ENCODE assay signal across 8 mouse cellular contexts in the genomic region with DNA sequence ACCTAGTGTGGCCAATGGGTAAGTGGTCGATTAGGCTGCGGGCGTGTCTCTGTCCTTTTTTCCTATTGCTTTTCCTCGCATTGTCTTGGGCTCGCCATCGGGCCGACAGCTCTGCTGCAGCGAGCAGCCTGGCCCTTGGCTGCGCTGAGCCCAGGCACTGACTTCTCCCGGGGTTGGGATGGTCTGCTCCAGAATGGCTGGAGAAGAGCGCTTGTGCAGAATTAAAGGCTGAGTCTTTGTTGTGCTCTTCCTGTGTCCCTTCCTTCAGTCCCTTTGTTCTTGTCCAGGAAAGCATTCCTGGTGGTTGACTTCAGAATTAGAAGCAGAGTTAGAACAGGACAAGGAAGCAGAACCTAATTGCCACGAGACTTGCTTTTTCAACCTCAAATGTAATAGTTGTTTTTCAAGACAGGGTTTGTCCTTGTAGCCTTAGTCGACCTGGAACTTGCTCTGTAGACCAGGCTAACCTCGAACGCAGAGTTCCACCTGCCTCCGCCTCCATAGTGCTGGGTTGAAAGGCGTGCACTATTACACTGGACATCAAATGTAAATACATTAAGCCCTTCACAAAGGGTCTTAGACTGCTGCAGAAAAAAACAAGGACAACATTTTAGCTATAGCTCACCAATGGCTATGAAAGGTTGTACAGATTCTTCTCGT. TPM values are rescaled to one million over a fixed set of nuclear protein-coding genes. Genes with fewer than 3 reads are reported as not detected.
DNase-seq lines count a peak whose midpoint lies in the region; ATAC-seq and TF ChIP-seq lines count a peak whose summit lies in the region.

No protein-coding gene starts in this region.

- H3K4me1 ChIP-seq in heart, embryonic 10.5 days, result peaks cover 29% of the 10 kb centered on the region
- H3K4me1 ChIP-seq in ES-Bruce4 (ENCODE audit: control insufficient read depth, insufficient read depth, low read length), result no peaks in the 10 kb centered on the region
- H3K4me1 ChIP-seq in small intestine, adult 2 months (ENCODE audit: control insufficient read depth, insufficient read depth, insufficient read length, low read length), result peaks cover 7% of the 10 kb centered on the region

- TF ChIP-seq POLR2A in ES-Bruce4 (IDR thresholded peaks at IDR 0.05; ENCODE audit: insufficient read depth, low read length), result no peak
- no peak for TF ChIP-seq POLR2A in small intestine, adult 2 months (IDR thresholded peaks at IDR 0.05; ENCODE audit: low read depth, low read length)

- TF ChIP-seq EP300 in ES-Bruce4 (IDR thresholded peaks at IDR 0.05; ENCODE audit: insufficient read depth, low read depth, low read length), result no peak

- H3K4me3 ChIP-seq in heart, embryonic 10.5 days, result peak overlapping the region; percentile 81
- H3K4me3 ChIP-seq in ES-Bruce4 (ENCODE audit: low read depth, low read length), result peak overlapping the region; percentile 79
- H3K4me3 ChIP-seq in small intestine, adult 2 months (ENCODE audit: low read depth, low read length), result peak overlapping the region; percentile 68

- intact Hi-C loops in heart, postnatal 10 days (cut with DNase I), result no loop called here
- intact Hi-C loops in left cerebral cortex, postnatal 25 days (cut with DNase I), result loop anchor here (5.0 to 10.0 kb wide), 2 partner anchors 321 to 579 kb away; a partner anchor contains a TSS

- no peak for DNase-seq in heart, embryonic 10.5 days (ENCODE audit: low spot score)
- DNase-seq in heart, postnatal 10 days, result no peak
- DNase-seq in kidney, postnatal 4 days, result peak; percentile 17 to 52
- DNase-seq in left cerebral cortex, postnatal 25 days (ENCODE audit: low spot score in 2 of 2), result no peak
- no peak for DNase-seq in left cerebral cortex, adult 8-10 months (ENCODE audit: low spot score in 2 of 2)

- H3K9ac ChIP-seq in ES-Bruce4 (ENCODE audit: low read depth, poor library complexity, severe bottlenecking), result peak overlapping the region; percentile 62

- no peak for TF ChIP-seq CTCF in ES-Bruce4 (IDR thresholded peaks at IDR 0.05; ENCODE audit: low read depth, low read length)
- no peak for TF ChIP-seq CTCF in small intestine, adult 2 months (IDR thresholded peaks at IDR 0.05; ENCODE audit: extremely low read depth, insufficient read length, insufficient replicate concordance, low read depth, low read length)

- no peaks in the 10 kb centered on the region for H3K9me3 ChIP-seq in heart, embryonic 10.5 days
- no peaks in the 10 kb centered on the region for H3K9me3 ChIP-seq in ES-Bruce4 (replicated peaks; ENCODE audit: control insufficient read depth, insufficient read depth, low read length, poor library complexity, severe bottlenecking)

- WGBS in heart, embryonic 10.5 days, result 3% methylated on average over 18 of the region's 18 CpGs
- 2% methylated on average over 18 of the region's 18 CpGs for WGBS in small intestine, adult 2 months

- peaks cover 9% of the 10 kb centered on the region for H3K36me3 ChIP-seq in heart, embryonic 10.5 days
- peaks cover 5% of the 10 kb centered on the region for H3K36me3 ChIP-seq in ES-Bruce4 (ENCODE audit: control insufficient read depth, insufficient read depth, low read length, poor library complexity, severe bottlenecking)
- peaks cover 4% of the 10 kb centered on the region for H3K36me3 ChIP-seq in small intestine, adult 2 months (ENCODE audit: control insufficient read depth, insufficient read depth, low read length)

- peak overlapping the region; percentile 96 for H3K27ac ChIP-seq in heart, embryonic 10.5 days
- H3K27ac ChIP-seq in ES-Bruce4 (ENCODE audit: insufficient read depth, low read length), result peak overlapping the region; percentile 56
- H3K27ac ChIP-seq in small intestine, adult 2 months (ENCODE audit: insufficient read depth, low read depth, low read length), result peak overlapping the region; percentile 92

- ATAC-seq in erythroblast, adult 5-6 weeks (replicated peaks; ENCODE audit: low FRiP score, poor library complexity, severe bottlenecking), result peak; percentile 50

- no peaks in the 10 kb centered on the region for H3K27me3 ChIP-seq in heart, embryonic 10.5 days (ENCODE audit: insufficient read depth, poor library complexity, severe bottlenecking)
- H3K27me3 ChIP-seq in ES-Bruce4 (ENCODE audit: control insufficient read depth, insufficient read depth, low read length, poor library complexity, severe bottlenecking), result no peaks in the 10 kb centered on the region
- H3K27me3 ChIP-seq in small intestine, adult 2 months (ENCODE audit: control insufficient read depth, insufficient read depth, low read length), result no peaks in the 10 kb centered on the region

RNA-seq across cellular contexts. Expression of a gene that starts 0.9 kb away (rescaled TPM):
- 65.2 and 70.7 TPM in 2 replicates for polyA plus RNA-seq in heart, embryonic 10.5 days (2016; fragmentation: Nextera tagmentation; extraction: Ambion mirVana)
- total RNA-seq in heart, postnatal 10 days (2021), result 10 to 100 TPM; 28.2 to 34.6 TPM
- polyA plus RNA-seq in ES-Bruce4 (2011; ENCODE audit: insufficient read depth, insufficient read length, low read depth, missing spikeins), result 42.1 and 42.6 TPM in 2 replicates
- total RNA-seq in erythroblast, adult 5-6 weeks (2015; ENCODE audit: low replicate concordance), result 4.4 and 9.8 TPM in 2 replicates
- total RNA-seq in erythroblast, adult 5-6 weeks (2017; ENCODE audit: low replicate concordance), result 2.9 and 3.0 TPM in 2 replicates
- 14.3 and 20.4 TPM in 2 replicates for polyA plus RNA-seq in small intestine, adult 2 months (2012; rRNA removed)
- total RNA-seq in left cerebral cortex, postnatal 25 days (2021), result 10 to 100 TPM; 54.8 to 55.5 TPM
- total RNA-seq in left cerebral cortex, adult 8-10 months (2022), result 10 to 100 TPM; 47.1 to 57.3 (median 55.3) TPM

RNA-seq across cellular contexts. Expression of a gene that starts 1.1 kb away (rescaled TPM):
- 13.6 and 15.1 TPM in 2 replicates for polyA plus RNA-seq in heart, embryonic 10.5 days (2016; fragmentation: Nextera tagmentation; extraction: Ambion mirVana)
- total RNA-seq in heart, postnatal 10 days (2021), result 10 to 100 TPM; 10.3 to 13.8 TPM
- polyA plus RNA-seq in ES-Bruce4 (2011; ENCODE audit: insufficient read depth, insufficient read length, low read depth, missing spikeins), result 5.5 and 8.3 TPM in 2 replicates
- total RNA-seq in erythroblast, adult 5-6 weeks (2015; ENCODE audit: low replicate concordance), result not detected in 2 replicates
- total RNA-seq in erythroblast, adult 5-6 weeks (2017; ENCODE audit: low replicate concordance), result not detected in 2 replicates
- 2.8 and 3.1 TPM in 2 replicates for polyA plus RNA-seq in small intestine, adult 2 months (2012; rRNA removed)
- total RNA-seq in left cerebral cortex, postnatal 25 days (2021), result 1 to 10 TPM; 2.6 to 3.4 TPM
- 1 to 10 TPM; 2.2 to 4.5 (median 3.2) TPM for total RNA-seq in left cerebral cortex, adult 8-10 months (2022)

RNA-seq across cellular contexts. Expression of a gene that starts 15.4 kb away (rescaled TPM):
- polyA plus RNA-seq in heart, embryonic 10.5 days (2016; fragmentation: Nextera tagmentation; extraction: Ambion mirVana), result 0.32 and 0.41 TPM in 2 replicates
- total RNA-seq in heart, postnatal 10 days (2021), result under 1 TPM; 0.64 to 0.79 TPM
- 0.97 and 1.8 TPM in 2 replicates for polyA plus RNA-seq in ES-Bruce4 (2011; ENCODE audit: insufficient read depth, insufficient read length, low read depth, missing spikeins)
- not detected in 2 replicates for total RNA-seq in erythroblast, adult 5-6 weeks (2015; ENCODE audit: low replicate concordance)
- total RNA-seq in erythroblast, adult 5-6 weeks (2017; ENCODE audit: low replicate concordance), result not detected in 2 replicates
- polyA plus RNA-seq in small intestine, adult 2 months (2012; rRNA removed), result 0.46 and 0.69 TPM in 2 replicates
- total RNA-seq in left cerebral cortex, postnatal 25 days (2021), result 10 to 100 TPM; 12.5 to 13.2 TPM
- 10 to 100 TPM; 13.7 to 16.2 (median 14.6) TPM for total RNA-seq in left cerebral cortex, adult 8-10 months (2022)

Comparison
In these comparisons a context has a peak if more than half of its experiments do, and no peak if none do; other contexts are left out.
1. DNase-seq: peak in kidney, postnatal 4 days (2 of 2); none in heart, embryonic 10.5 days (single experiment), heart, postnatal 10 days (0 of 2), left cerebral cortex, postnatal 25 days (0 of 2) and left cerebral cortex, adult 8-10 months (0 of 2).
2. RNA of a gene that starts 15.4 kb away (total RNA-seq): 13.7 to 16.2 TPM in left cerebral cortex, adult 8-10 months and 12.5 to 13.2 TPM in left cerebral cortex, postnatal 25 days; 0.64 to 0.79 TPM in heart, postnatal 10 days and not detected in erythroblast, adult 5-6 weeks; every median in the first group is over 4 times any median in the second.
3. Peak in every context shown above with its lines, with median percentiles within 50 percentile points of each other: H3K27ac ChIP-seq and H3K4me3 ChIP-seq.